Mouse (Mus musculus): ENCODE results near the gene Ric3. TPM values are rescaled to one million over a fixed set of nuclear protein-coding genes. Genes with fewer than 3 reads are reported as not detected.

Gene Ric3
- polyA plus RNA-seq (2012; rRNA removed) = 19.8 and 24.8 TPM in 2 replicates

GRCm38 (mm10) chr7:109083113-109083812 is at the start of gene Ric3:
Gene Ric3 (minus strand): TSS chr7:109083331.

Other genes starting within 250 kb of the Ric3 start
- not detected in 2 replicates for gene Olfr516, start 232.8 kb downstream of the Ric3 start, polyA plus RNA-seq (2012; rRNA removed)
- not detected in 2 replicates for gene Olfr517, start 211.0 kb downstream of the Ric3 start, polyA plus RNA-seq (2012; rRNA removed)
- not detected in 2 replicates for gene Olfr518, start 198.3 kb downstream of the Ric3 start, polyA plus RNA-seq (2012; rRNA removed)
- not detected in 2 replicates for gene Olfr519, start 188.9 kb downstream of the Ric3 start, polyA plus RNA-seq (2012; rRNA removed)
- gene Nlrp10, start 153.2 kb downstream of the Ric3 start, polyA plus RNA-seq (2012; rRNA removed) = not detected in 2 replicates
- 119 and 124 TPM in 2 replicates for gene Eif3f, start 148.9 kb downstream of the Ric3 start, polyA plus RNA-seq (2012; rRNA removed)
- 111 and 117 TPM in 2 replicates for gene Tub, start 133.0 kb downstream of the Ric3 start, polyA plus RNA-seq (2012; rRNA removed)
- gene Lmo1, start 91.9 kb upstream of the Ric3 start, polyA plus RNA-seq (2012; rRNA removed) = 119 and 134 TPM in 2 replicates